Mouse (Mus musculus) ES-E14 (cell line): Measurements from ENCODE around the gene Hspbap1.

ENCODE experiments used
- HCFC1 ChIP-seq: IDR thresholded peaks from 2 replicates; pipeline ENCODE4 v1.6.1; 2012; ENCODE audit warnings: low read length, inconsistent platforms, borderline replicate concordance; ENCODE audit not compliant: insufficient read depth
- ZNF384 ChIP-seq: IDR thresholded peaks from 2 replicates; pipeline ENCODE4 v1.6.1; 2012; ENCODE audit warnings: low read depth, low read length, inconsistent platforms

DNA sequence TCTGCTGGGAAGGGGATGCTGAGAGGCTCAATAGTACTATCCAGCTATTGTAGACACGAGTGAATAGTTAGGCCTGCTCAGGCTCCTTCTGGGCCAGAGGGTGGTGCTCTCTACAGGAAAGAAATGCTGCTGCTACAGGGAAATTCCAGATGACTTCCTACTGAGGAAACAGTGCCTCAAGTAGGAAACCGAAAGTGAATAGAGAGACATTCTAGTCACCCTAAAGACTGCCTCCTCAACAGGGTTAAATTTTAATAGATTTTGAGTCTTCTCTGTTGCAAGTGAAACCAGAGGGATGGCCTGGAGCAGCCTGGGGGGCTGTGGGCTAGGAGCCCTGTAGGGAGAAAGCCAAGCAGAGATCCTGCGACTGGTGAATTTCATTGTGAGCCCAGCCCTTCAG lies 99.0 kb downstream of the Hspbap1 start:
- no peak for TF ChIP-seq HCFC1
- TF ChIP-seq ZNF384 = no peak
